Comparison of ENCODE assay signal across 8 mouse cellular contexts in the genomic region with DNA sequence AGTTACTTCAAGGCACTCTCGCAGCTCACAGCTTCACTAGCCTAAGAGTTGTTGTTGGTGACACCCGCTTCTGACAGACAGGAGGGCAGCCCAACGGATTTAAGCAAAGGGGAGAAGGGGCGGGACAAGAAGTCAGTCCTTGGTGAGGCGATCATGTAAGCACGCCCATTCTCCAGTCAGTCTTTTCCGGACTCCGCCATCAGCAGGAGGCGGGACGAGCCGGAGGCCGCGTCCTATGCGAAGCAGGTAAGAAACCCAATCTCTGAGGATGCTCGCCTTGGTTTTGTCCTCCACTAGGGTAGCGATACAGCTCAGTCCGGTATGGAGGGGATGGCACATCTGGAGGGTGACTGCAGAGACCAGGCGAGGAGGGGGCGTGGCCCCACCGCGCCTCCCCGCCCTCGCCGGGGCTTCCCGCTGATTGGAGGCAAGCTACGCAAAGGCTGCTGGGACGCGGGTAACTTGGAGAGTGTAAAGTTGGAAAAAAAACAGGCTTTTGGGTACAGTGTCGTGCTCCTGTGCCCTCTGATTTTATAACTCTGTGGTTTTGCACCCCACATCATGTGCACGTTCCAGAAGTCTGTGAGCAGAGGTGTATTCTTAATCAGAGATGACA. TPM values are rescaled to one million over a fixed set of nuclear protein-coding genes. Genes with fewer than 3 reads are reported as not detected.
A peak's percentile ranks its signal among the peaks of the same experiment; 100 is the strongest.
DNase-seq lines count a peak whose midpoint lies in the region; ATAC-seq and TF ChIP-seq lines count a peak whose summit lies in the region.

A gene (plus strand): TSS at position 139 of the 616 bp plus-strand sequence.
A gene (minus strand): TSS at position 397 of the 616 bp plus-strand sequence.

- no peaks in the 10 kb centered on the region for H3K36me3 ChIP-seq in ES-E14 (ENCODE audit: control insufficient read depth, insufficient read depth, low read length, poor library complexity, severe bottlenecking)
- H3K36me3 ChIP-seq in forebrain, embryonic 14.5 days (ENCODE audit: control insufficient read depth, insufficient read depth, low read length), result no peaks in the 10 kb centered on the region
- no peaks in the 10 kb centered on the region for H3K36me3 ChIP-seq in lung, embryonic 14.5 days (ENCODE audit: insufficient read depth)
- no peaks in the 10 kb centered on the region for H3K36me3 ChIP-seq in thymus, adult 2 months (ENCODE audit: control insufficient read depth, insufficient read depth, low read length)

- H3K4me3 ChIP-seq in ES-E14 (ENCODE audit: insufficient read depth in 1 of 2, low read depth in 1 of 2, low read length in 2 of 2, poor library complexity in 1 of 2, severe bottlenecking in 1 of 2), result peak within 1 kb of the TSS; percentile 79 to 96
- H3K4me3 ChIP-seq in forebrain, embryonic 14.5 days (ENCODE audit: low read depth, low read length), result peak within 1 kb of the TSS; percentile 65
- H3K4me3 ChIP-seq in lung, embryonic 14.5 days (ENCODE audit: low read depth, low read length), result peak within 1 kb of the TSS; percentile 60
- peak within 1 kb of the TSS; percentile 83 for H3K4me3 ChIP-seq in olfactory bulb, adult 2 months (ENCODE audit: insufficient read depth, low read depth, low read length)
- peak within 1 kb of the TSS; percentile 65 for H3K4me3 ChIP-seq in thymus, adult 2 months (ENCODE audit: control insufficient read depth, insufficient read depth, low read length)

- peak within 1 kb of the TSS; percentile 34; the same call in 1 of the 2 replicates for H3K27ac ChIP-seq in ES-E14 (ENCODE audit: insufficient read depth, low read depth, low read length, poor library complexity, severe bottlenecking)
- peak within 1 kb of the TSS; percentile 77 for H3K27ac ChIP-seq in forebrain, embryonic 14.5 days (ENCODE audit: low read depth, low read length)
- H3K27ac ChIP-seq in lung, embryonic 14.5 days (ENCODE audit: low read depth), result peak within 1 kb of the TSS; percentile 75
- peak within 1 kb of the TSS; percentile 68; the same call in 1 of the 2 replicates for H3K27ac ChIP-seq in olfactory bulb, adult 2 months (ENCODE audit: insufficient read depth, low read depth, low read length)
- H3K27ac ChIP-seq in thymus, adult 2 months (ENCODE audit: control insufficient read depth, insufficient read depth, low read length), result peak within 1 kb of the TSS; percentile 73

- peaks cover 3% of the 10 kb centered on the region in 2 experiments; a peak in 2 of 4 replicates for H3K4me1 ChIP-seq in ES-E14 (ENCODE audit: control insufficient read depth in 2 of 2, insufficient read depth in 2 of 2, low read length in 2 of 2, poor library complexity in 1 of 2)
- H3K4me1 ChIP-seq in forebrain, embryonic 14.5 days (ENCODE audit: control insufficient read depth, insufficient read depth, low read length), result peaks cover 11% of the 10 kb centered on the region
- H3K4me1 ChIP-seq in lung, embryonic 14.5 days (ENCODE audit: insufficient read depth), result peaks cover 6% of the 10 kb centered on the region
- H3K4me1 ChIP-seq in olfactory bulb, adult 2 months (ENCODE audit: control insufficient read depth, insufficient read depth, low read length), result peaks cover 5% of the 10 kb centered on the region; the same call in 1 of the 2 replicates
- H3K4me1 ChIP-seq in thymus, adult 2 months (replicated peaks; ENCODE audit: control insufficient read depth, insufficient read depth, low read length), result peaks cover 6% of the 10 kb centered on the region

- no peaks in the 10 kb centered on the region for H3K27me3 ChIP-seq in forebrain, embryonic 14.5 days (replicated peaks; ENCODE audit: control insufficient read depth, insufficient read depth, low read length)
- H3K27me3 ChIP-seq in lung, embryonic 14.5 days (ENCODE audit: insufficient read depth, low read length), result no peaks in the 10 kb centered on the region
- no peaks in the 10 kb centered on the region for H3K27me3 ChIP-seq in thymus, adult 2 months (ENCODE audit: control insufficient read depth, insufficient read depth, low read length)

- peak; percentile 99 for ATAC-seq in forebrain, embryonic 14.5 days
- ATAC-seq in lung, embryonic 14.5 days (ENCODE audit: insufficient read depth), result peak; percentile 99

- no peaks in the 10 kb centered on the region for H3K9me3 ChIP-seq in ES-E14 (ENCODE audit: control insufficient read depth, insufficient read depth, low read depth, low read length)
- no peaks in the 10 kb centered on the region for H3K9me3 ChIP-seq in forebrain, embryonic 14.5 days (replicated peaks; ENCODE audit: control insufficient read depth, low read length)
- H3K9me3 ChIP-seq in lung, embryonic 14.5 days (ENCODE audit: low read depth, low read length), result no peaks in the 10 kb centered on the region

- in situ Hi-C loops in ES-E14 (cut with MboI; ENCODE audit: low sequenced_read_pairs in 2 of 2, unreplicated experiment in 2 of 2), result loop anchor here in 1 of 2 experiments (10.0 kb wide), 1 partner anchor 434 kb away; no protein-coding TSS in a partner anchor

- TF ChIP-seq POLR2A in olfactory bulb, adult 2 months (IDR thresholded peaks at IDR 0.05; ENCODE audit: insufficient read depth, low read depth, low read length), result peak; percentile 40
- TF ChIP-seq POLR2A in thymus, adult 2 months (IDR thresholded peaks at IDR 0.05; ENCODE audit: control insufficient read depth, extremely low read depth, insufficient read depth, low read length, poor library complexity), result peak; percentile 70

- WGBS in forebrain, embryonic 14.5 days, result under 1% methylated on average over 30 of the region's 30 CpGs
- WGBS in lung, embryonic 14.5 days, result 0% methylated on average over 30 of the region's 30 CpGs
- under 1% methylated on average over 30 of the region's 30 CpGs for WGBS in olfactory bulb, adult 2 months
- under 1% methylated on average over 30 of the region's 30 CpGs for WGBS in thymus, adult 2 months

- peak within 1 kb of the TSS; percentile 79 for H3K9ac ChIP-seq in ES-E14 (ENCODE audit: insufficient read depth, low read depth, low read length, poor library complexity, severe bottlenecking)
- H3K9ac ChIP-seq in forebrain, embryonic 14.5 days (ENCODE audit: low read length), result peak within 1 kb of the TSS; percentile 66
- peak within 1 kb of the TSS; percentile 63 for H3K9ac ChIP-seq in lung, embryonic 14.5 days

- peak within 1 kb of the TSS; percentile 90 for H3K4me2 ChIP-seq in forebrain, embryonic 14.5 days (ENCODE audit: low read length)
- peak within 1 kb of the TSS; percentile 82 for H3K4me2 ChIP-seq in lung, embryonic 14.5 days

- DNase-seq in ES-E14 (ENCODE audit: low read depth, low spot score), result peak; percentile 89
- DNase-seq in cerebellum, adult 11 months, result peak; percentile 76
- DNase-seq in forebrain, embryonic 14.5 days (ENCODE audit: low spot score), result peak; percentile 95
- DNase-seq in heart, postnatal 14 days, result peak; percentile 83 to 89
- DNase-seq in layer of hippocampus, adult 18-20 months (ENCODE audit: low spot score in 2 of 2), result peak; percentile 84 to 90
- peak; percentile 93 for DNase-seq in lung, embryonic 14.5 days
- DNase-seq in thymus, adult 2 months, result peak; percentile 93

- TF ChIP-seq CTCF in lung, embryonic 14.5 days (IDR thresholded peaks at IDR 0.05; ENCODE audit: low read depth), result peak; percentile 20; the same call in 1 of the 2 replicates
- TF ChIP-seq CTCF in olfactory bulb, adult 2 months (IDR thresholded peaks at IDR 0.05; ENCODE audit: insufficient read depth, low read depth, low read length), result no peak
- TF ChIP-seq CTCF in thymus, adult 2 months (IDR thresholded peaks at IDR 0.05; ENCODE audit: borderline replicate concordance, control insufficient read depth, extremely low read depth, insufficient read depth, low read length, poor library complexity), result 0 out of 2 replicates have a peak, but pooled peaks have one; percentile 68

- intact Hi-C loops in heart, postnatal 14 days (cut with DNase I), result no loop called here

TF ChIP-seq in ES-E14, 5 proteins besides CTCF, POLR2A, EP300 and RAD21:
- TF ChIP-seq HCFC1 (IDR thresholded peaks at IDR 0.05; ENCODE audit: borderline replicate concordance, insufficient read depth, low read length) (no peak), ZC3H11A (IDR thresholded peaks at IDR 0.05; ENCODE audit: borderline replicate concordance, low read depth, low read length) (no peak), MAFK (IDR thresholded peaks at IDR 0.05; ENCODE audit: insufficient read depth, low read depth, low read length) (no peak), CHD2 (IDR thresholded peaks at IDR 0.05; ENCODE audit: low read depth, low read length) (0 out of 2 replicates have a peak, but pooled peaks have one; percentile 62), ZNF384 (IDR thresholded peaks at IDR 0.05; ENCODE audit: low read depth, low read length) (peak; percentile 28; the same call in 1 of the 2 replicates)

RNA-seq across cellular contexts. Expression of the first gene that starts in this region (rescaled TPM):
- 8.1 and 11.6 TPM in 2 replicates for total RNA-seq in ES-E14 (2012; rRNA removed)
- polyA plus RNA-seq in forebrain, embryonic 14.5 days (2014; fragmentation: Nextera tagmentation; extraction: Ambion mirVana), result 17.3 and 19.0 TPM in 2 replicates
- total RNA-seq in heart, postnatal 14 days (2021), result 10 to 100 TPM; 11.0 to 13.8 TPM
- 10 to 100 TPM; 10.3 TPM for total RNA-seq in layer of hippocampus, adult 18-20 months (2021)
- polyA plus RNA-seq in lung, embryonic 14.5 days (2014; fragmentation: Nextera tagmentation; extraction: Ambion mirVana), result 23.1 and 28.9 TPM in 2 replicates
- polyA plus RNA-seq in olfactory bulb, adult 2 months (2012; ENCODE audit: insufficient read depth, insufficient read length, low replicate concordance, missing spikeins), result not detected in 2 replicates
- polyA plus RNA-seq in thymus, adult 2 months (2012; rRNA removed), result 34.0 and 42.9 TPM in 2 replicates

RNA-seq across cellular contexts. Expression of the second gene that starts in this region (rescaled TPM):
- 6.2 and 8.4 TPM in 2 replicates for total RNA-seq in ES-E14 (2012; rRNA removed)
- polyA plus RNA-seq in forebrain, embryonic 14.5 days (2014; fragmentation: Nextera tagmentation; extraction: Ambion mirVana), result 10.2 and 13.0 TPM in 2 replicates
- 10 to 100 TPM in 1 of 2 experiments, 1 to 10 TPM in 1; 8.8 to 13.1 TPM for total RNA-seq in heart, postnatal 14 days (2021)
- 1 to 10 TPM; 5.8 to 9.2 TPM for total RNA-seq in layer of hippocampus, adult 18-20 months (2021)
- 9.3 and 10.4 TPM in 2 replicates for polyA plus RNA-seq in lung, embryonic 14.5 days (2014; fragmentation: Nextera tagmentation; extraction: Ambion mirVana)
- polyA plus RNA-seq in olfactory bulb, adult 2 months (2012; ENCODE audit: insufficient read depth, insufficient read length, low replicate concordance, missing spikeins), result not detected in 2 replicates
- polyA plus RNA-seq in thymus, adult 2 months (2012; rRNA removed), result 12.1 and 15.3 TPM in 2 replicates

Comparison
In these comparisons a context has a peak if more than half of its experiments do, and no peak if none do; other contexts are left out.
1. Peak in every context shown above with its lines: DNase-seq, ATAC-seq, H3K4me3 ChIP-seq and H3K27ac ChIP-seq.
2. RNA of the first gene that starts in this region (polyA plus RNA-seq): 34.0 to 42.9 TPM in thymus, adult 2 months, 23.1 to 28.9 TPM in lung, embryonic 14.5 days and 17.3 to 19.0 TPM in forebrain, embryonic 14.5 days; not detected in olfactory bulb, adult 2 months; every median in the first group is over 10 times any median in the second.
3. RNA of the second gene that starts in this region (polyA plus RNA-seq): 10.2 to 13.0 TPM in forebrain, embryonic 14.5 days, 12.1 to 15.3 TPM in thymus, adult 2 months and 9.3 to 10.4 TPM in lung, embryonic 14.5 days; not detected in olfactory bulb, adult 2 months; every median in the first group is over 10 times any median in the second.